Mouse (Mus musculus) midbrain, postnatal 0 days (tissue): ENCODE data around the gene Rab8b. TPM values are rescaled to one million over a fixed set of nuclear protein-coding genes. Genes with fewer than 3 reads are reported as not detected.

Experiments
- ATAC-seq: fragments of 200-750 bp; cut with Nextera tagmentation; 2 replicates; pipeline ENCODE4 v1.8.0; 2017; ENCODE audit warnings: moderate number of reproducible peaks, mild to moderate bottlenecking, moderate TSS enrichment, moderate library complexity; ENCODE audit not compliant: low FRiP score
- DNase-seq: peaks from one replicate; pipeline ENCODE4 v3.0.0-alpha.2; 2015; ENCODE audit warnings: low spot score
- H3K27ac ChIP-seq: fragments of 300-500 bp; sonication (generic); 2 replicates; pipeline ENCODE4 v1.5.1; 2014; ENCODE audit warnings: low read depth, mild to moderate bottlenecking, low read length, mixed read lengths
- H3K27me3 ChIP-seq: fragments of 300-500 bp; sonication (generic); 2 replicates; pipeline ENCODE4 v1.6.1; 2014; ENCODE audit warnings: low read length, control low read depth, mixed read lengths; ENCODE audit not compliant: insufficient read depth
- H3K36me3 ChIP-seq: fragments of 300-500 bp; sonication (generic); 2 replicates; pipeline ENCODE4 v1.6.1; 2014; ENCODE audit warnings: low read length, control low read depth, mixed read lengths; ENCODE audit not compliant: insufficient read depth
- H3K4me1 ChIP-seq: fragments of 300-500 bp; sonication (generic); 2 replicates; pipeline ENCODE4 v1.6.1; 2014; ENCODE audit warnings: mild to moderate bottlenecking, control low read depth, antibody characterized with exemption, low read length, mixed read lengths; ENCODE audit not compliant: insufficient read depth
- H3K4me2 ChIP-seq: fragments of 300-500 bp; sonication (generic); 2 replicates; pipeline ENCODE4 v1.6.1; 2014; ENCODE audit warnings: low read depth, mild to moderate bottlenecking, low read length, mixed read lengths; ENCODE audit not compliant: poor library complexity, severe bottlenecking
- H3K4me3 ChIP-seq: fragments of 300-500 bp; sonication (generic); 2 replicates; pipeline ENCODE4 v1.5.1; 2014; ENCODE audit warnings: low read depth, mild to moderate bottlenecking, low read length, moderate library complexity
- H3K9ac ChIP-seq: fragments of 300-500 bp; sonication (generic); replicated peaks from 2 replicates; pipeline ENCODE4 v1.6.1; 2014; ENCODE audit warnings: mild to moderate bottlenecking, low read length, moderate library complexity, mixed read lengths; ENCODE audit not compliant: poor library complexity, severe bottlenecking
- H3K9me3 ChIP-seq: fragments of 300-500 bp; sonication (generic); 2 replicates; pipeline ENCODE4 v1.6.1; 2016; ENCODE audit warnings: low read length, control low read depth
- CTCF ChIP-seq: IDR thresholded peaks from 2 replicates; pipeline ENCODE4 v1.5.1; 2016; ENCODE audit warnings: antibody characterized with exemption, mild to moderate bottlenecking
- WGBS: fragments of 180-500 bp; shearing (Covaris S2); extraction: QIAGEN DNeasy Blood & Tissue Kit; methylation state at CpG from one replicate; pipeline ENCODE4 v1.1.7; 2014; 5-methylcytosine and 5-hydroxymethylcytosine counted together
- polyA plus RNA-seq: library from polyadenylated mRNA; unstranded; fragments of >200 nt; fragmentation: Nextera tagmentation; extraction: Ambion mirVana; gene quantifications from 2 replicates; pipeline ENCODE4 v1.2.1, GENCODE M21; 2015
- total RNA-seq: library from RNA; depleted of rRNA; stranded (reverse); fragments of >200 nt; gene quantifications from 2 replicates; pipeline ENCODE4 v1.2.3, GENCODE M21; 2014

Rab8b gene
- total and polyA plus RNA-seq, 2 experiments from 2014 or later = 18.2 to 26.0 TPM

GRCm38 (mm10) chr9:66920488-66921279 lies 1.2 kb upstream of the Rab8b start:
- peak overlapping the region; percentile 72 for H3K4me2 ChIP-seq
- TF ChIP-seq CTCF = peak; percentile 44
- no peak overlapping the region for H3K9ac ChIP-seq
- ATAC-seq = no peak
- H3K36me3 ChIP-seq = no peaks in the 10 kb centered on the region; the same call in 1 of the 2 replicates
- H3K27ac ChIP-seq = no peak overlapping the region
- H3K27me3 ChIP-seq = no peaks in the 10 kb centered on the region
- DNase-seq = peak; percentile 32
- H3K4me3 ChIP-seq = no peak overlapping the region
- 0 out of 2 replicates have a peak, but pooled peaks cover 6% of the 10 kb centered on the region for H3K4me1 ChIP-seq
- 8% methylated on average over 6 of the region's 6 CpGs for WGBS
- H3K9me3 ChIP-seq = no peaks in the 10 kb centered on the region

GRCm38 (mm10) chr9:66919981-66920380 lies 494 bp upstream of the Rab8b start:
- peak overlapping the region; percentile 71 for H3K27ac ChIP-seq
- ATAC-seq = peak; percentile 54; the same call in 1 of the 2 replicates
- H3K36me3 ChIP-seq = no peaks in the 10 kb centered on the region; the same call in 1 of the 2 replicates
- WGBS = under 1% methylated on average over 14 of the region's 14 CpGs
- peak overlapping the region; percentile 95 for H3K4me3 ChIP-seq
- H3K4me2 ChIP-seq = peak overlapping the region; percentile 72
- TF ChIP-seq CTCF = no peak
- DNase-seq = peak; percentile 21
- 0 out of 2 replicates have a peak, but pooled peaks cover 6% of the 10 kb centered on the region for H3K4me1 ChIP-seq
- peak overlapping the region; percentile 99 for H3K9ac ChIP-seq
- no peaks in the 10 kb centered on the region for H3K9me3 ChIP-seq
- no peaks in the 10 kb centered on the region for H3K27me3 ChIP-seq

GRCm38 (mm10) chr9:66918672-66919330 lies 686 bp downstream of the Rab8b start:
- peak overlapping the region; percentile 72 for H3K4me2 ChIP-seq
- DNase-seq (no peak), ATAC-seq (no peak)
- no peaks in the 10 kb centered on the region; the same call in 1 of the 2 replicates for H3K36me3 ChIP-seq
- TF ChIP-seq CTCF = no peak
- H3K9me3 ChIP-seq = no peaks in the 10 kb centered on the region
- H3K4me1 ChIP-seq = 0 out of 2 replicates have a peak, but pooled peaks cover 6% of the 10 kb centered on the region
- H3K9ac ChIP-seq = peak overlapping the region; percentile 99
- peak overlapping the region; percentile 92 for H3K27ac ChIP-seq
- no peaks in the 10 kb centered on the region for H3K27me3 ChIP-seq
- H3K4me3 ChIP-seq = peak overlapping the region; percentile 95
- WGBS = 2% methylated on average over 27 of the region's 27 CpGs

- Histone ChIP-seq H3K4me1 (0 out of 2 replicates have a peak, but pooled peaks cover 6% of the 10 kb centered on the region), H3K27me3 (no peaks in the 10 kb centered on the region), H3K9ac (no peak overlapping the region), H3K36me3 (no peaks in the 10 kb centered on the region; the same call in 1 of the 2 replicates), H3K9me3 (no peaks in the 10 kb centered on the region), H3K4me2 (peak overlapping the region; percentile 72), H3K27ac (no peak overlapping the region), H3K4me3 (0 out of 2 replicates have a peak overlapping the region, but pooled peaks have one; percentile 3)
- WGBS = 77% methylated on average over 1 of the region's 1 CpGs
- DNase-seq (no peak), ATAC-seq (no peak)
- no peak for TF ChIP-seq CTCF
These were observed 1.6 kb downstream of the Rab8b start for GRCm38 (mm10) chr9:66917892-66918255.

- no peak overlapping the region for H3K9ac ChIP-seq
- no peak overlapping the region for H3K27ac ChIP-seq
- no peak for DNase-seq
- no peak overlapping the region for H3K4me2 ChIP-seq
- no peaks in the 10 kb centered on the region for H3K9me3 ChIP-seq
- 92% methylated on average over 8 of the region's 8 CpGs for WGBS
- no peaks in the 10 kb centered on the region; the same call in 1 of the 2 replicates for H3K36me3 ChIP-seq
- ATAC-seq = no peak
- H3K27me3 ChIP-seq = no peaks in the 10 kb centered on the region
- TF ChIP-seq CTCF = no peak
- 0 out of 2 replicates have a peak, but pooled peaks cover 6% of the 10 kb centered on the region for H3K4me1 ChIP-seq
- H3K4me3 ChIP-seq = no peak overlapping the region
These were observed 2.1 kb downstream of the Rab8b start for GRCm38 (mm10) chr9:66917216-66917891.
